Comparison of ENCODE assay signal across 8 mouse cellular contexts in the genomic region with DNA sequence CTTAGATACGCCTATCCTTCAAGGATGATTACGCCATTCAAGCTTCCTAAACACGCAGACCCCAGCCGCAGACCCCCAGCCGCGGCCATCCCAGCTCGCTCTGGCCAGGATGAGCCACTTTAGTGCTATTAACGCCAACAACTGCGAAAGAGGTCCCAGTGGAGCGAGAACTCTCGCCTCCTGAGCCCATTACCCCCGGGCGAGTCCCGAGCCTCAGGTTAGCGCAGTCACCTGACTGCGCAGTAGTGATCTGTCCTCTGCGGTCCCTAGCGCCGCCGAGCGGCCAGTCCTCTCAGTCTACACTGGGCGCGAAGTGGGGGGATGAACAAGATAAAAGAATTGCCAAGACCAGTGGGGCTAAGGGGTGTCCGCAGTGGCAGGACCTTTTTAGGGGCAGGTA. TPM values are rescaled to one million over a fixed set of nuclear protein-coding genes. Genes with fewer than 3 reads are reported as not detected.
DNase-seq lines count a peak whose midpoint lies in the region; ATAC-seq and TF ChIP-seq lines count a peak whose summit lies in the region.

No protein-coding gene starts in this region.

- no peak for TF ChIP-seq EP300 in lung, postnatal 0 days (IDR thresholded peaks at IDR 0.05)

- H3K4me2 ChIP-seq in forebrain, embryonic 14.5 days (ENCODE audit: low read length): peak overlapping the region; percentile 52
- peak overlapping the region; percentile 74 for H3K4me2 ChIP-seq in lung, postnatal 0 days (replicated peaks; ENCODE audit: low read depth, low read length)

- ATAC-seq in forebrain, embryonic 14.5 days: peak; percentile 40; the same call in 1 of the 2 replicates
- peak; percentile 54 for ATAC-seq in lung, postnatal 0 days

- H3K9ac ChIP-seq in forebrain, embryonic 14.5 days (ENCODE audit: low read length): peak overlapping the region; percentile 41; the same call in 1 of the 2 replicates
- no peak overlapping the region for H3K9ac ChIP-seq in lung, postnatal 0 days (replicated peaks; ENCODE audit: low read depth)

- no peaks in the 10 kb centered on the region for H3K9me3 ChIP-seq in forebrain, embryonic 14.5 days (replicated peaks; ENCODE audit: control insufficient read depth, low read length)
- H3K9me3 ChIP-seq in lung, postnatal 0 days (ENCODE audit: low read length): no peaks in the 10 kb centered on the region

- TF ChIP-seq POLR2A in olfactory bulb, adult 2 months (IDR thresholded peaks at IDR 0.05; ENCODE audit: insufficient read depth, low read depth, low read length): 0 out of 2 replicates have a peak, but pooled peaks have one; percentile 48

- intact Hi-C loops in heart, postnatal 36 days (cut with DNase I): no loop called here

- H3K4me3 ChIP-seq in forebrain, embryonic 14.5 days (ENCODE audit: low read depth, low read length): peak overlapping the region; percentile 19
- H3K4me3 ChIP-seq in lung, postnatal 0 days (ENCODE audit: low read depth, low read length): peak overlapping the region; percentile 39
- H3K4me3 ChIP-seq in olfactory bulb, adult 2 months (ENCODE audit: insufficient read depth, low read depth, low read length): peak overlapping the region; percentile 41

- 2% methylated on average over 24 of the region's 24 CpGs for WGBS in forebrain, embryonic 14.5 days
- WGBS in lung, postnatal 0 days: 3% methylated on average over 24 of the region's 24 CpGs
- WGBS in olfactory bulb, adult 2 months: 3% methylated on average over 24 of the region's 24 CpGs

- H3K4me1 ChIP-seq in forebrain, embryonic 14.5 days (ENCODE audit: control insufficient read depth, insufficient read depth, low read length): peaks cover 11% of the 10 kb centered on the region
- peaks cover 6% of the 10 kb centered on the region for H3K4me1 ChIP-seq in lung, postnatal 0 days (ENCODE audit: insufficient read depth, low read depth, low read length)
- H3K4me1 ChIP-seq in olfactory bulb, adult 2 months (ENCODE audit: control insufficient read depth, insufficient read depth, low read length): peaks cover 24% of the 10 kb centered on the region

- no peak overlapping the region for H3K27ac ChIP-seq in forebrain, embryonic 14.5 days (ENCODE audit: low read depth, low read length)
- no peak overlapping the region for H3K27ac ChIP-seq in lung, postnatal 0 days (ENCODE audit: low read length)
- peak overlapping the region; percentile 77 for H3K27ac ChIP-seq in olfactory bulb, adult 2 months (ENCODE audit: insufficient read depth, low read depth, low read length)

- peaks cover 2% of the 10 kb centered on the region; the same call in 1 of the 2 replicates for H3K36me3 ChIP-seq in forebrain, embryonic 14.5 days (ENCODE audit: control insufficient read depth, insufficient read depth, low read length)
- no peaks in the 10 kb centered on the region; the same call in 1 of the 2 replicates for H3K36me3 ChIP-seq in lung, postnatal 0 days (ENCODE audit: insufficient read depth, low read length)

- H3K27me3 ChIP-seq in forebrain, embryonic 14.5 days (replicated peaks; ENCODE audit: control insufficient read depth, insufficient read depth, low read length): peaks cover 9% of the 10 kb centered on the region
- H3K27me3 ChIP-seq in lung, postnatal 0 days (replicated peaks; ENCODE audit: insufficient read depth, low read length): no peaks in the 10 kb centered on the region

- TF ChIP-seq CTCF in lung, postnatal 0 days (IDR thresholded peaks at IDR 0.05): peak; percentile 76
- peak; percentile 62 for TF ChIP-seq CTCF in olfactory bulb, adult 2 months (IDR thresholded peaks at IDR 0.05; ENCODE audit: insufficient read depth, low read depth, low read length)

- DNase-seq in ES-CJ7 (ENCODE audit: low read depth, low spot score): peak; percentile 58
- DNase-seq in cerebellum, adult 11-12 months: peak; percentile 90
- peak; percentile 33 for DNase-seq in forebrain, embryonic 14.5 days (ENCODE audit: low spot score)
- DNase-seq in heart, postnatal 36 days: peak; percentile 69 to 76
- DNase-seq in layer of hippocampus, adult 8-10 months (ENCODE audit: low spot score in 2 of 2): peak; percentile 67 to 74
- DNase-seq in lung, postnatal 0 days (ENCODE audit: low spot score): peak; percentile 77
- peak; percentile 60 for DNase-seq in thymus, postnatal 14 days

RNA-seq across cellular contexts. Expression of a gene that starts 8.3 kb away (rescaled TPM):
- polyA plus RNA-seq in forebrain, embryonic 14.5 days (2014; fragmentation: Nextera tagmentation; extraction: Ambion mirVana): 28.2 and 42.8 TPM in 2 replicates
- 1 to 10 TPM; 4.0 TPM for total RNA-seq in heart, postnatal 36 days (2021)
- 1,000 to 10,000 TPM; 1,146 to 1,253 (median 1,200) TPM for total RNA-seq in layer of hippocampus, adult 8-10 months (2022)
- 5.0 and 5.1 TPM in 2 replicates for polyA plus RNA-seq in lung, postnatal 0 days (2015; fragmentation: Nextera tagmentation; extraction: Ambion mirVana)
- 153 TPM in 1 of 2 replicates, not detected in the other for polyA plus RNA-seq in olfactory bulb, adult 2 months (2012; ENCODE audit: insufficient read depth, insufficient read length, low replicate concordance, missing spikeins)

RNA-seq across cellular contexts. Expression of a gene that starts 9.3 kb away (rescaled TPM):
- polyA plus RNA-seq in forebrain, embryonic 14.5 days (2014; fragmentation: Nextera tagmentation; extraction: Ambion mirVana): 37.3 and 48.0 TPM in 2 replicates
- total RNA-seq in heart, postnatal 36 days (2021): 10 to 100 TPM; 25.0 to 33.3 TPM
- 100 to 1,000 TPM in 1 of 4 experiments, 10 to 100 TPM in 3; 82.9 to 103 (median 90.5) TPM for total RNA-seq in layer of hippocampus, adult 8-10 months (2022)
- polyA plus RNA-seq in lung, postnatal 0 days (2015; fragmentation: Nextera tagmentation; extraction: Ambion mirVana): 20.1 and 20.4 TPM in 2 replicates
- polyA plus RNA-seq in olfactory bulb, adult 2 months (2012; ENCODE audit: insufficient read depth, insufficient read length, low replicate concordance, missing spikeins): not detected in 2 replicates

RNA-seq across cellular contexts. Expression of a gene that starts 20.3 kb away (rescaled TPM):
- polyA plus RNA-seq in forebrain, embryonic 14.5 days (2014; fragmentation: Nextera tagmentation; extraction: Ambion mirVana): 86.9 and 98.4 TPM in 2 replicates
- total RNA-seq in heart, postnatal 36 days (2021): 10 to 100 TPM; 43.9 to 44.3 TPM
- 100 to 1,000 TPM; 144 to 174 (median 164) TPM for total RNA-seq in layer of hippocampus, adult 8-10 months (2022)
- 73.4 and 78.1 TPM in 2 replicates for polyA plus RNA-seq in lung, postnatal 0 days (2015; fragmentation: Nextera tagmentation; extraction: Ambion mirVana)
- polyA plus RNA-seq in olfactory bulb, adult 2 months (2012; ENCODE audit: insufficient read depth, insufficient read length, low replicate concordance, missing spikeins): not detected in 2 replicates

RNA-seq across cellular contexts. Expression of a gene that starts 26.6 kb away (rescaled TPM):
- polyA plus RNA-seq in forebrain, embryonic 14.5 days (2014; fragmentation: Nextera tagmentation; extraction: Ambion mirVana): 0.25 and 0.32 TPM in 2 replicates
- 1 to 10 TPM; 3.1 to 7.0 TPM for total RNA-seq in heart, postnatal 36 days (2021)
- 1 to 10 TPM in 2 of 4 experiments, under 1 TPM in 1, not detected in 1; 0.35 to 2.8 (median 2.0) TPM for total RNA-seq in layer of hippocampus, adult 8-10 months (2022)
- polyA plus RNA-seq in lung, postnatal 0 days (2015; fragmentation: Nextera tagmentation; extraction: Ambion mirVana): 223 and 355 TPM in 2 replicates
- polyA plus RNA-seq in olfactory bulb, adult 2 months (2012; ENCODE audit: insufficient read depth, insufficient read length, low replicate concordance, missing spikeins): not detected in 2 replicates

RNA-seq across cellular contexts. Expression of a gene that starts 34.3 kb away (rescaled TPM):
- 42.2 and 44.8 TPM in 2 replicates for polyA plus RNA-seq in forebrain, embryonic 14.5 days (2014; fragmentation: Nextera tagmentation; extraction: Ambion mirVana)
- total RNA-seq in heart, postnatal 36 days (2021): 10 to 100 TPM; 69.9 to 70.6 TPM
- 10 to 100 TPM; 36.5 to 40.0 (median 38.2) TPM for total RNA-seq in layer of hippocampus, adult 8-10 months (2022)
- polyA plus RNA-seq in lung, postnatal 0 days (2015; fragmentation: Nextera tagmentation; extraction: Ambion mirVana): 21.8 and 22.9 TPM in 2 replicates
- polyA plus RNA-seq in olfactory bulb, adult 2 months (2012; ENCODE audit: insufficient read depth, insufficient read length, low replicate concordance, missing spikeins): not detected in 2 replicates

Comparison
In these comparisons a context has a peak if more than half of its experiments do, and no peak if none do; other contexts are left out.
1. DNase-seq: peak in every context shown above with its lines; median percentile 90 in cerebellum, adult 11-12 months; 77 in lung, postnatal 0 days; 72 in heart, postnatal 36 days; 70 in layer of hippocampus, adult 8-10 months; 60 in thymus, postnatal 14 days; 58 in ES-CJ7; 33 in forebrain, embryonic 14.5 days.